ENCODE assay signal across 8 mouse cellular contexts in the genomic region with DNA sequence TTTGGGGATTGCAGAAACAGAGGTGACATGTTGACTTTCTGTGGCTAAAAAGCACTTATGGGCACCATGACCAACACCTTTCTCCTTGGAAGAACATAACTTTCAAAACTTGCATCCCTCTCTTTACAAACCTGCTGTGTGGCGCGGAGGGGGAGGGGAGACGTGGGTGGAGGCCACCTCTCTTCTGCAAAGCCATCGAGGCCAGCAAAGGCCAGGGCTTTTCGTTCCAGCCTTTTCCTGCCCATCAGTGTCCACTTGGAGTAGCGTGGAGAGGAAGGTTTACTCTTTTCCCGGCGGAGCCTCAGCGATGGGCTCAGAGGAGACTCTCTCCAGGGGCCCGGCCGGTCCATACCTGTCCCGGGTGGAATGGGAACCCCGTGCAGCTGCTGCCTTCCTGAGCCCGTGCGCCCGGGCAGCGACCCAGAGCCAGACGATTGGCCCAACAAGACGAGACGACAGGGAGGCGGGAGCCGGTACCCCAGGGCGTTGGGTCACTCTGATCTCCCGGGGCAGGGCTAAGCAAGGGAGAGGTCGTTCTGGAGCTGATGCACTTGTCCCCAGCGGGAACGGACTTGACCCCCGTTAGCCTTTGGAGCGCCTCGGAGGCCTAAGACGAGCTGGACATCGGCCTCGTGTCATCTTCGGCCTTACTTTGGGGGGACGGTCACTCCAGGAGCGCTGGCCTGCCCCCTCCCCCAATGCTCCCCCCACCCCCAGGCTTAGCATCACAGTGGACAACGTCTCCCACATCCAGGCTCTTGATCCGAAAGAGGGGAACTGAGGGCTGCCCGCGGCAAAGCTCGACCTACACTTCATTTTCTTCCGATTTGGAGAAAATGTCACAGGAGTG.
A peak's percentile ranks its signal among the peaks of the same experiment; 100 is the strongest.
DNase-seq lines count a peak whose midpoint lies in the region; ATAC-seq and TF ChIP-seq lines count a peak whose summit lies in the region.

No protein-coding gene starts in this region.

- intact Hi-C loops in heart, adult 2 months (cut with DNase I), result loop anchor here (1.0 to 10.0 kb wide), 3 partner anchors 173 to 435 kb away; no protein-coding TSS in a partner anchor
- intact Hi-C loops in heart, postnatal 25 days (cut with DNase I), result loop anchor here (2.0 to 5.0 kb wide), 4 partner anchors 80 to 435 kb away; no protein-coding TSS in a partner anchor

- no peak for TF ChIP-seq CTCF in heart, adult 2 months (IDR thresholded peaks at IDR 0.05)
- no peak for TF ChIP-seq CTCF in bone marrow macrophage, adult 2 months (IDR thresholded peaks at IDR 0.05; ENCODE audit: low read depth, low read length)

- H3K9ac ChIP-seq in heart, adult 2 months (ENCODE audit: low read depth, low read length), result no peak overlapping the region
- peak overlapping the region; percentile 61 for H3K9ac ChIP-seq in heart, embryonic 14.5 days (ENCODE audit: low read length)
- H3K9ac ChIP-seq in neural tube, embryonic 13.5 days, result peak overlapping the region; percentile 79

- no peak for TF ChIP-seq POLR2A in heart, adult 2 months (IDR thresholded peaks at IDR 0.05; ENCODE audit: insufficient read depth, low read depth, low read length)
- no peak for TF ChIP-seq POLR2A in bone marrow macrophage, adult 2 months (IDR thresholded peaks at IDR 0.05; ENCODE audit: borderline replicate concordance, low read depth, low read length)

- H3K9me3 ChIP-seq in heart, embryonic 14.5 days (ENCODE audit: control insufficient read depth, low read length), result no peaks in the 10 kb centered on the region
- no peaks in the 10 kb centered on the region for H3K9me3 ChIP-seq in neural tube, embryonic 13.5 days

- WGBS in heart, adult 2 months, result 3% methylated on average over 42 of the region's 42 CpGs
- 1% methylated on average over 41 of the region's 42 CpGs for WGBS in heart, embryonic 14.5 days
- WGBS in neural tube, embryonic 13.5 days, result under 1% methylated on average over 42 of the region's 42 CpGs

- H3K4me1 ChIP-seq in heart, adult 2 months (ENCODE audit: control insufficient read depth, insufficient read depth, low read length), result no peaks in the 10 kb centered on the region
- H3K4me1 ChIP-seq in bone marrow macrophage, adult 2 months (ENCODE audit: control insufficient read depth, insufficient read depth, low read length), result no peaks in the 10 kb centered on the region
- H3K4me1 ChIP-seq in heart, embryonic 14.5 days (ENCODE audit: control insufficient read depth in 2 of 2, insufficient read depth in 2 of 2, low read length in 2 of 2), result peaks cover 5 to 9% of the 10 kb centered on the region in 2 experiments; a peak in 1 of 4 replicates
- H3K4me1 ChIP-seq in neural tube, embryonic 13.5 days (replicated peaks), result peaks cover 30% of the 10 kb centered on the region

- H3K4me2 ChIP-seq in heart, embryonic 14.5 days (ENCODE audit: low read length), result peak overlapping the region; percentile 96
- peak overlapping the region; percentile 99 for H3K4me2 ChIP-seq in neural tube, embryonic 13.5 days

- TF ChIP-seq EP300 in heart, adult 2 months (IDR thresholded peaks at IDR 0.05; ENCODE audit: insufficient read depth, low read depth, low read length), result no peak

- peaks cover 5% of the 10 kb centered on the region; the same call in 1 of the 2 replicates for H3K27me3 ChIP-seq in heart, adult 2 months (ENCODE audit: control insufficient read depth, insufficient read depth, low read length)
- peaks cover 65% of the 10 kb centered on the region for H3K27me3 ChIP-seq in heart, embryonic 14.5 days (ENCODE audit: control insufficient read depth, insufficient read depth, low read length)
- peaks cover 55% of the 10 kb centered on the region for H3K27me3 ChIP-seq in neural tube, embryonic 13.5 days

- no peak for ATAC-seq in heart, embryonic 14.5 days (ENCODE audit: insufficient number of reproducible peaks, insufficient read depth, low FRiP score, low read depth)
- ATAC-seq in neural tube, embryonic 13.5 days (ENCODE audit: low read depth), result peak; percentile 71

- H3K36me3 ChIP-seq in heart, adult 2 months (ENCODE audit: control insufficient read depth, insufficient read depth, low read length), result no peaks in the 10 kb centered on the region
- H3K36me3 ChIP-seq in heart, embryonic 14.5 days (ENCODE audit: control insufficient read depth, insufficient read depth, low read length), result no peaks in the 10 kb centered on the region
- H3K36me3 ChIP-seq in neural tube, embryonic 13.5 days, result no peaks in the 10 kb centered on the region

- peak in 1 of 2 experiments; percentile 40 for DNase-seq in heart, adult 2 months
- DNase-seq in heart, postnatal 25 days (ENCODE audit: low spot score), result no peak
- peak; percentile 61 for DNase-seq in kidney, postnatal 14 days
- no peak for DNase-seq in right cerebral cortex, postnatal 4 days
- DNase-seq in ovary, postnatal 14 days (ENCODE audit: low spot score), result no peak

- peak overlapping the region; percentile 44 for H3K4me3 ChIP-seq in heart, adult 2 months
- peak overlapping the region; percentile 28; the same call in 1 of the 2 replicates for H3K4me3 ChIP-seq in bone marrow macrophage, adult 2 months (ENCODE audit: insufficient read depth, low read length)
- peak overlapping the region; percentile 41 to 47 for H3K4me3 ChIP-seq in heart, embryonic 14.5 days (ENCODE audit: control insufficient read depth in 1 of 2, insufficient read depth in 1 of 2, low read depth in 1 of 2, low read length in 2 of 2)
- peak overlapping the region; percentile 49 for H3K4me3 ChIP-seq in neural tube, embryonic 13.5 days

- H3K79me2 ChIP-seq in heart, adult 2 months (replicated peaks; ENCODE audit: control insufficient read depth, insufficient read depth, low read length), result no peaks in the 10 kb centered on the region

- no peak overlapping the region for H3K27ac ChIP-seq in heart, adult 2 months
- H3K27ac ChIP-seq in bone marrow macrophage, adult 2 months (ENCODE audit: insufficient read depth, low read depth, low read length), result no peak overlapping the region
- H3K27ac ChIP-seq in heart, embryonic 14.5 days (replicated peaks in 1 of 2; ENCODE audit: control insufficient read depth in 1 of 2, insufficient read depth in 1 of 2, low read depth in 2 of 2, low read length in 2 of 2), result no peak overlapping the region
- H3K27ac ChIP-seq in neural tube, embryonic 13.5 days (replicated peaks), result peak overlapping the region; percentile 64
